Mouse (Mus musculus) bone marrow macrophage, adult 2 months (primary cell): ENCODE measurements around the gene Pdia4.

Experiments used
- CTCF ChIP-seq: IDR thresholded peaks from 2 replicates; pipeline ENCODE4 v1.5.1; 2012; ENCODE audit warnings: low read depth, mild to moderate bottlenecking, low read length, moderate library complexity
- POLR2A ChIP-seq: IDR thresholded peaks from 2 replicates; pipeline ENCODE4 v1.6.1; 2012; ENCODE audit warnings: mild to moderate bottlenecking, low read depth, low read length, borderline replicate concordance

DNA sequence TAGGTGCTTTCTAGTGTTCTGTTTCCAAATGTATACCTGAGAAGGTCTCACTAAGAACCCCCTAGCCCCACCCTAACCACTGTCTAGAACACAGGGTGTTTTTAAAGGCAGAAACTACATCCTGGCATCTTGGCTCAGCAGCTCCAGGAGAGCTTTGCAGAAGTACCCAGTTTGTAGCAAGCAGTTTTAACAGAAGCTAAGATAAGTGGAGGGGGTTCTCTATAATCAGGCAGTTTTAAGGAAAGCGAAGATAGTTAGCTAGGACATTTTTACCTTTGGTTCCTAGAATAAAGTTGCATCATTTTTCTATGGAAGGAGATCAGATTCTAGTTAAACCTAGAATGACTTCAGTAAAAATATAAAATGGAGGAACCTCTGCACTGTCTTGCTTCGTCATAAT lies 28.6 kb upstream of the Pdia4 start:
- TF ChIP-seq CTCF (no peak), POLR2A (no peak)
